Mouse (Mus musculus) kidney, adult 10 weeks (tissue): ENCODE results near the gene Gm5862. TPM values are rescaled to one million over a fixed set of nuclear protein-coding genes. Genes with fewer than 3 reads are reported as not detected.

Experiments
- polyA plus RNA-seq: library from polyadenylated mRNA; stranded (reverse); fragments of 350-450 nt; fragmentation: Illumina TruSeq; extraction: RNeasy Lipid Tissue Mini Kit (QIAGEN cat#74804); gene quantifications from one replicate; pipeline ENCODE4 v1.2.3, GENCODE M21; 2014; ENCODE audit warnings: low read depth, low replicate concordance

Gene Gm5862
- polyA plus RNA-seq: not detected

DNA sequence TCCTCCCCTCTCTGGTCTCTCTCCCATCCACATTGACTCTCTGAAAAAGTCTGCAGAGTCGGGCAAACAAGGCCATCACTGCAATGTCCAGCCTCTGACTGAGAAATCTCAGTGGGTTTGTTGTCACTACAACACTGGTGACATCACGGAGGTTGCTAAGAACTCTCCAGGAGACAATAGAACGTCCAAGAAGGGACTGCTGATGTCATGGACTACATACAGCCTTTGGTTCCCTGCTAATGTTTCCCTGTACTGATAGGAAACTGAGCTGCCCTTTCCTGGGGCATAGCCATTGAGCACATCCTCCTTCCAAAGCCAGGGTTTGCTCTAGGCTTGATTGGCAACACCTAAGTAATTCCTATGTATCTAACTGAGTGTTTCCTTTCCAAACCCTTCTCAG, at the start of gene Gm5862:
Gene Gm5862, minus strand, starts transcription at position 101 of the 400 bp plus-strand sequence.

GRCm38 (mm10) chr5:26058481-26058880, 35.8 kb upstream of the Gm5862 start, which contains the start of gene Gm7347:
Gene Gm7347, minus strand, starts transcription at chr5:26058581.

DNA sequence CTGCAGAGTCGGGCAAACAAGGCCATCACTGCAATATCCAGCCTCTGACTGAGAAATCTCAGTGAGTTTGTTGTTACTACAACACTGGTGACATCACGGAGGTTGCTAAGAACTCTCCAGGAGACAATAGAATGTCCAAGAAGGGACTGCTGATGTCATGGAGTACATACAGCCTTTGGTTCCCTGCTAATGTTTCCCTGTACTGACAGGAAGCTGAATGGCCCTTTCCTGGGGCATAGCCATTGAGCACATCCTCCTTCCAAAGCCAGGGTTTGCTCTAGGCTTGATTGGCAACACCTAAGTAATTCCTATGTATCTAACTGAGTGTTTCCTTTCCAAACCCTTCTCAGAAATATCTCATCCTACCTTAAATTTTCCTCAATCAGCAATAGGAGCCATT, 16.7 kb upstream of the Gm5862 start, which contains the start of gene Speer4a:
Gene Speer4a, minus strand, starts transcription at position 101 of the 400 bp plus-strand sequence.

DNA sequence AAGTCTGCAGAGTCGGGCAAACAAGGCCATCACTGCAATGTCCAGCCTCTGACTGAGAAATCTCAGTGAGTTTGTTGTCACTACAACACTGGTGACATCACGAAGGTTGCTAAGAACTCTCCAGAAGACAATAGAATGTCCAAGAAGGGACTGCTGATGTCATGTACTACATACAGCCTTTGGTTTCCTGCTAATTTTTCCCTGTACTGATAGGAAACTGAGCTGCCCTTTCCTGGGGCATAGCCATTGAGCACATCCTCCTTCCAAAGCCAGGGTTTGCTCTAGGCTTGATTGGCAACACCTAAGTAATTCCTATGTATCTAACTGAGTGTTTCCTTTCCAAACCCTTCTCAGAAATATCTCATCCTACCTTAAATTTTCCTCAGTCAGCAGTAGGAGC, 18.0 kb downstream of the Gm5862 start, which contains the start of gene Gm1979:
Gene Gm1979, minus strand, starts transcription at position 101 of the 400 bp plus-strand sequence.

DNA sequence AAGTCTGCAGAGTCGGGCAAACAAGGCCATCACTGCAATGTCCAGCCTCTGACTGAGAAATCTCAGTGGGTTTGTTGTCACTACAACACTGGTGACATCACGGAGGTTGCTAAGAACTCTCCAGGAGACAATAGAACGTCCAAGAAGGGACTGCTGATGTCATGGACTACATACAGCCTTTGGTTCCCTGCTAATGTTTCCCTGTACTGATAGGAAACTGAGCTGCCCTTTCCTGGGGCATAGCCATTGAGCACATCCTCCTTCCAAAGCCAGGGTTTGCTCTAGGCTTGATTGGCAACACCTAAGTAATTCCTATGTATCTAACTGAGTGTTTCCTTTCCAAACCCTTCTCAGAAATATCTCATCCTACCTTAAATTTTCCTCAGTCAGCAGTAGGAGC, 34.2 kb downstream of the Gm5862 start, which contains the start of gene Gm21698:
Gene Gm21698, minus strand, starts transcription at position 101 of the 400 bp plus-strand sequence.

DNA sequence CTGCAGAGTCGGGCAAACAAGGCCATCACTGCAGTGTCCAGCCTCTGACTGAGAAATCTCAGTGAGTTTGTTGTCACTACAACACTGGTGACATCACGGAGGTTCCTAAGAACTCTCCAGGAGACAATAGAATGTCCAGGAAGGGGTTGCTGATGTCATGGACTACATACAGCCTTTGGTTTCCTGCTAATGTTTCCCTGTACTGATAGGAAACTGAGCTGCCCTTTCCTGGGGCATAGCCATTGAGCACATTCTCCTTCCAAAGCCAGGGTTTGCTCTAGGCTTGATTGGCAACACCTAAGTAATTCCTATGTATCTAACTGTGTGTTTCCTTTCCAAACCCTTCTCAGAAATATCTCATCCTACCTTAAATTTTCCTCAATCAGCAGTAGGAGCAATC, 50.2 kb downstream of the Gm5862 start, which contains the start of gene Gm21680:
Gene Gm21680, minus strand, starts transcription at position 101 of the 400 bp plus-strand sequence.

Other genes with a start within 250 kb of the Gm5862 start
- not detected for gene Gm21663, start 80.5 kb downstream of the Gm5862 start, polyA plus RNA-seq
- not detected for gene Gm21671, start 68.5 kb downstream of the Gm5862 start, polyA plus RNA-seq
- not detected for gene Gm21680, start 50.3 kb downstream of the Gm5862 start, polyA plus RNA-seq
- not detected for gene Gm21698, start 34.3 kb downstream of the Gm5862 start, polyA plus RNA-seq
- not detected for gene Gm1979, start 18.1 kb downstream of the Gm5862 start, polyA plus RNA-seq
- not detected for gene Speer4a, start 16.6 kb upstream of the Gm5862 start, polyA plus RNA-seq
- gene Gm7347, start 35.7 kb upstream of the Gm5862 start, polyA plus RNA-seq: not detected
- gene Gm10471, start 66.4 kb upstream of the Gm5862 start, polyA plus RNA-seq: not detected
- not detected for gene 5031410I06Rik, start 82.4 kb upstream of the Gm5862 start, polyA plus RNA-seq
- not detected for gene Gm10220, start 98.5 kb upstream of the Gm5862 start, polyA plus RNA-seq
- not detected for gene Gm7361, start 234.8 kb upstream of the Gm5862 start, polyA plus RNA-seq